Mouse (Mus musculus): ENCODE measurements at regions not wholly inside any gene's neighbourhood (a gene's known extent, or its start where the extent isn't known, plus 50 kb on each side); places are given as distances from the start of the nearest gene placed in this dataset.

- no peak for DNase-seq
Observed at GRCm38 (mm10) chr14:71359581-71359980, 759.9 kb upstream of the Fam160b2 start.

- DNase-seq = peak; percentile 14
Observed at GRCm38 (mm10) chr14:71338219-71338618, 738.6 kb upstream of the Fam160b2 start.

GRCm38 (mm10) chr14:71336906-71337305, 737.3 kb upstream of the Fam160b2 start:
- DNase-seq = no peak

- DNase-seq = no peak
Observed at GRCm38 (mm10) chr14:71334022-71334421, 734.4 kb upstream of the Fam160b2 start.

- DNase-seq = no peak
Observed at GRCm38 (mm10) chr14:71329862-71330630, 730.4 kb upstream of the Fam160b2 start.

- no peak for DNase-seq
Observed at GRCm38 (mm10) chr14:71327621-71328020, 728.0 kb upstream of the Fam160b2 start.

GRCm38 (mm10) chr14:71326521-71327105, 727.0 kb upstream of the Fam160b2 start:
- no peak for DNase-seq

- DNase-seq = no peak
Observed at GRCm38 (mm10) chr14:71315228-71315627, 715.6 kb upstream of the Fam160b2 start.

- no peak for DNase-seq
Observed at GRCm38 (mm10) chr14:71299755-71300154, 700.1 kb upstream of the Fam160b2 start.

- DNase-seq = no peak
Observed at GRCm38 (mm10) chr14:71281568-71281967, 681.9 kb upstream of the Fam160b2 start.

- no peak for DNase-seq
Observed at GRCm38 (mm10) chr14:71276309-71276791, 676.7 kb upstream of the Fam160b2 start.

- no peak for DNase-seq
Observed at GRCm38 (mm10) chr14:71272470-71272869, 672.8 kb upstream of the Fam160b2 start.

GRCm38 (mm10) chr14:71257650-71258049, 658.0 kb upstream of the Fam160b2 start:
- DNase-seq = no peak

GRCm38 (mm10) chr14:71254207-71254606, 654.6 kb upstream of the Fam160b2 start:
- DNase-seq = no peak

GRCm38 (mm10) chr14:71252136-71252535, 652.5 kb upstream of the Fam160b2 start:
- DNase-seq = no peak

GRCm38 (mm10) chr14:71251116-71251515, 651.5 kb upstream of the Fam160b2 start:
- no peak for DNase-seq

- no peak for DNase-seq
Observed at GRCm38 (mm10) chr14:71249387-71249965, 649.8 kb upstream of the Fam160b2 start.

GRCm38 (mm10) chr14:71248534-71248933, 648.9 kb upstream of the Fam160b2 start:
- DNase-seq = no peak

GRCm38 (mm10) chr14:71241655-71242390, 642.2 kb upstream of the Fam160b2 start:
- no peak for DNase-seq

- DNase-seq = no peak
Observed at GRCm38 (mm10) chr14:71236192-71236591, 636.6 kb upstream of the Fam160b2 start.

GRCm38 (mm10) chr14:71234900-71235299, 635.3 kb upstream of the Fam160b2 start:
- DNase-seq = no peak

- DNase-seq = no peak
Observed at GRCm38 (mm10) chr14:71234276-71234675, 634.6 kb upstream of the Fam160b2 start.

GRCm38 (mm10) chr14:71231223-71231815, 631.7 kb upstream of the Fam160b2 start:
- no peak for DNase-seq

Measured in right cerebral cortex, postnatal 14 days (tissue).